Mouse (Mus musculus): ENCODE measurements at regions not wholly inside any gene's neighbourhood (a gene's known extent, or its start where the extent isn't known, plus 50 kb on each side); places are given as distances from the start of the nearest gene placed in this dataset.

DNA sequence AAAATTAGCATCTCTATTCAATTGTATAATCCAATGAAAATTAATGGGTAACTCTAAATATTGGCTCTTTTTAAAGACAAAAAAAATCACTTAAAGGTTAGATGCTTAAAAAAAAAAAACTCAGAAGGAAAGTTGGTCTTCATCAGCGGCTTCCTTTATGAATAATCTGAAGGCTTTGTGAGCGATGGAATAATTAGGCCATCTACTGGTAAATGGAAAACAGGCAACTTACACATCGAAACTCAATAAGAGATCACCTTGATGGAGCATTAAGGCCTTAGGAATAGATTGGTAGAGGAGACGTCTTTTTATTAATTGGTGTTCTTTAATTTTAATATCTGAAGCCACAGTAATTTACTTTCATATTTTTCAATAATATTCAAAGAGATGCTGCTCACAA, 218.6 kb upstream of the Tacr3 start:
- TF ChIP-seq HCFC1 (IDR thresholded peaks at IDR 0.05; ENCODE audit: borderline replicate concordance, insufficient read depth, low read length) (no peak), MAFK (IDR thresholded peaks at IDR 0.05; ENCODE audit: insufficient read depth, low read depth, low read length) (no peak), CHD2 (IDR thresholded peaks at IDR 0.05; ENCODE audit: low read depth, low read length) (no peak), ZC3H11A (IDR thresholded peaks at IDR 0.05; ENCODE audit: borderline replicate concordance, low read depth, low read length) (no peak), ZNF384 (IDR thresholded peaks at IDR 0.05; ENCODE audit: low read depth, low read length) (no peak)
- Histone ChIP-seq H3K9me3 (ENCODE audit: control insufficient read depth, insufficient read depth, low read depth, low read length) (no peaks in the 10 kb centered on the region), H3K36me3 (ENCODE audit: control insufficient read depth, insufficient read depth, low read length, poor library complexity, severe bottlenecking) (no peaks in the 10 kb centered on the region), H3K4me3 (ENCODE audit: insufficient read depth in 1 of 2, low read depth in 1 of 2, low read length in 2 of 2, poor library complexity in 1 of 2, severe bottlenecking in 1 of 2) (no peak overlapping the region), H3K27ac (ENCODE audit: insufficient read depth, low read depth, low read length, poor library complexity, severe bottlenecking) (no peak overlapping the region), H3K9ac (ENCODE audit: insufficient read depth, low read depth, low read length, poor library complexity, severe bottlenecking) (no peak overlapping the region), H3K4me1 (ENCODE audit: control insufficient read depth in 2 of 2, insufficient read depth in 2 of 2, low read length in 2 of 2, poor library complexity in 1 of 2) (no peaks in the 10 kb centered on the region)
- in situ Hi-C loops (cut with MboI; ENCODE audit: low sequenced_read_pairs in 2 of 2, unreplicated experiment in 2 of 2), result no loop called here
- DNase-seq (ENCODE audit: low read depth, low spot score), result no peak

DNA sequence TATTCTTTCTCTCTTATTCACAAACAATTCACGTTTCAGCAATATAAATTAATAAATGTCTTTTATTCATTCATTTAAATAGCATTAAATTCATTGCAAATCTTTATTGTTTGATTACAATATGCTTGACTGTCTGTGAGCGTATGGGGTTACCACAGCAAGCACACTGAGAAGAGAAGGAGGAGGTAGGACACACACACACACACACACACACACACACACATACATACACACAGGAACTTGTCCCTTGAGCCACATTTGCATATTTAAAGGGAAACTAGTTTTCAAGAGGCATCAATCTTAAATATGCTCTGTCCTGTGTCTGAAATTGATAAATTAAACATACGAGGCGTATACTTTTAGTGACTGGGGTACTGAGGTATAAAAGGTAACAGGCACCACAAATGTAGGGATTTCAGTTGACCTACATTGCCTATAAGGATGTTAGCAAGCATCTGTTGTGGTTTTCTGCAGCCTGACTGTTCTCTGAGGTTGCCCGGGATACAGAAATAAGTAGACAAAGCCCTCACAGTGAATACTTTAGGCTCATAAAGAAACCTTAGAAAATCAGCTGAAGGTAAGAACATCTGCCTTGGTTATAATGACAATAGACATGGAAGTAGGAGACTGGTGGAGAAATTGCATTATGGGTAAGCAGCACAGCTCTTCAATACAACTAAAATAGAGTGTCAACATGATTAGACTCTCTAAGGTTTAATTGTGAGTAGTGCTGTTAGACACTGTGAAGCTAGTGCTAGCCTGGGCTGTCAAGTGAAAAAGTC, 217.1 kb upstream of the Tacr3 start:
- no peak for DNase-seq (ENCODE audit: low read depth, low spot score)
- in situ Hi-C loops (cut with MboI; ENCODE audit: low sequenced_read_pairs in 2 of 2, unreplicated experiment in 2 of 2), result no loop called here
- Histone ChIP-seq H3K27ac (ENCODE audit: insufficient read depth, low read depth, low read length, poor library complexity, severe bottlenecking) (no peak overlapping the region), H3K9ac (ENCODE audit: insufficient read depth, low read depth, low read length, poor library complexity, severe bottlenecking) (no peak overlapping the region), H3K4me1 (ENCODE audit: control insufficient read depth in 2 of 2, insufficient read depth in 2 of 2, low read length in 2 of 2, poor library complexity in 1 of 2) (no peaks in the 10 kb centered on the region), H3K36me3 (ENCODE audit: control insufficient read depth, insufficient read depth, low read length, poor library complexity, severe bottlenecking) (no peaks in the 10 kb centered on the region), H3K9me3 (ENCODE audit: control insufficient read depth, insufficient read depth, low read depth, low read length) (no peaks in the 10 kb centered on the region), H3K4me3 (ENCODE audit: insufficient read depth in 1 of 2, low read depth in 1 of 2, low read length in 2 of 2, poor library complexity in 1 of 2, severe bottlenecking in 1 of 2) (no peak overlapping the region)
- TF ChIP-seq ZC3H11A (IDR thresholded peaks at IDR 0.05; ENCODE audit: borderline replicate concordance, low read depth, low read length) (no peak), ZNF384 (IDR thresholded peaks at IDR 0.05; ENCODE audit: low read depth, low read length) (no peak), CHD2 (IDR thresholded peaks at IDR 0.05; ENCODE audit: low read depth, low read length) (no peak), HCFC1 (IDR thresholded peaks at IDR 0.05; ENCODE audit: borderline replicate concordance, insufficient read depth, low read length) (no peak), MAFK (IDR thresholded peaks at IDR 0.05; ENCODE audit: insufficient read depth, low read depth, low read length) (no peak)

DNA sequence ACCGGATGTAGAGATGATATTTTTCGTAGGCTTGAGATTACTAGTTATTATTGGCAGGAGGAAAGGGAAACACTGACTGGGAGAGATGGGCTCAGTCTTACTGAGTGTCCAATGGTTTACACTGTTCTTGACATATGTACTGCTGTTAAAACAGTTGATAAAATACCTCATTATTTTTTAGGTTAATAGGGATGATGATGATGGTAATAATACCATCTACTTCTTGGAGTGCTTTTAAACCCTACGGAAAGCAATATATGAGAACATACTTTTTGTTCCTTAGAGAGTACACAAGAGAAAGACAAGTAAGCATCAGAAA, 216.6 kb upstream of the Tacr3 start:
- no peaks in the 10 kb centered on the region for H3K4me1 ChIP-seq (ENCODE audit: control insufficient read depth in 2 of 2, insufficient read depth in 2 of 2, low read length in 2 of 2, poor library complexity in 1 of 2)
- TF ChIP-seq ZNF384 (IDR thresholded peaks at IDR 0.05; ENCODE audit: low read depth, low read length) (no peak), CHD2 (IDR thresholded peaks at IDR 0.05; ENCODE audit: low read depth, low read length) (no peak), MAFK (IDR thresholded peaks at IDR 0.05; ENCODE audit: insufficient read depth, low read depth, low read length) (no peak), HCFC1 (IDR thresholded peaks at IDR 0.05; ENCODE audit: borderline replicate concordance, insufficient read depth, low read length) (no peak), ZC3H11A (IDR thresholded peaks at IDR 0.05; ENCODE audit: borderline replicate concordance, low read depth, low read length) (no peak)

DNA sequence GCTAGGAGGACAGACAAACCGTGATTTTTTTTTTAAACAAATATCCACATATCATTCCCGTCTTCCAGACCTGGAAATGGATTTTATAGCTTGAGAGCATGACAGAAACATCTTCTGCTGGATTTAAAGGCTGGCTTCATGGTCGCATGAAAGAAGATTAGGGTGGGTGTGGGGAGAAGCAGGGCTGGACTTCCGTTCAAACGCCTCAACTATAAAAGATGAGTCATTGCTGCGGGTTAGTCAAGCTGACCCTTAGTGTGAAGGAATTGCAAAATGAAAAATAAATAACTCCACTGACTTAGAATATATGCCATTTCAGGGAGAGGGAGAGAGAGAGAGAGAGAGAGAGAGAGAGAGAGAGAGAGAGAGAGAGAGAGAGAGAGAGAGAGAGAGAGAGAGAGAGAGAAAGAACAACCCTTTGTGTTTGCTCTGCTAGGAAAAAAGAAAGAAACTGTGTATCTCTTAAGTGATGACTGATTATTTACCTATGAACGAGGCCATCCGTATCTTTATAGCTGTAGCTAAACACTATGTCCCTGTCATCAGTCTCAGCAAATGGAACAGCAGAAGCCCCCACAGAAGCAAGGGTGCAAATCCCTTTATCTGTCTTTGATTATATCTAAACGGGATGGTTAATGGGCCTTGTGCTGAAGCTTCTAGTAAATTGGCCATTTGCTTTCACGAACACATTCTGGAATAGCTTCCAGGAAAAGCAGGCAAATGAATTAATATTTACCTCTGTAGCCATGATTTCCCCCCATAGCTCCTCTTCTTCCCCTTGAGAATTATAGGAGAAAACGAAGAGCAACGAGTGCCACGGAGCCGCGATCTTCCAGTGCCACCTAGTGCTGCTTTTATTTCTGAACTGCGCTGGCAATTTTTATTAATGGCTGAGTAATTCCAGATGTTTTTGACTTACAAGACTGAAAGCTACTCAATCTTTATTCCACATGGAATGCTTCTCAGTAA, 199.4 kb upstream of the Tacr3 start:
- Histone ChIP-seq H3K4me3 (ENCODE audit: insufficient read depth in 1 of 2, low read depth in 1 of 2, low read length in 2 of 2, poor library complexity in 1 of 2, severe bottlenecking in 1 of 2) (no peak overlapping the region), H3K27ac (ENCODE audit: insufficient read depth, low read depth, low read length, poor library complexity, severe bottlenecking) (no peak overlapping the region)

More for the DNA sequence above, 216.6 kb upstream of the Tacr3 start:
- H3K9me3 ChIP-seq (ENCODE audit: control insufficient read depth, insufficient read depth, low read depth, low read length), result no peaks in the 10 kb centered on the region
- H3K9ac ChIP-seq (ENCODE audit: insufficient read depth, low read depth, low read length, poor library complexity, severe bottlenecking), result no peak overlapping the region
- in situ Hi-C loops (cut with MboI; ENCODE audit: low sequenced_read_pairs in 2 of 2, unreplicated experiment in 2 of 2), result no loop called here
- H3K4me3 ChIP-seq (ENCODE audit: insufficient read depth in 1 of 2, low read depth in 1 of 2, low read length in 2 of 2, poor library complexity in 1 of 2, severe bottlenecking in 1 of 2), result no peak overlapping the region
- H3K27ac ChIP-seq (ENCODE audit: insufficient read depth, low read depth, low read length, poor library complexity, severe bottlenecking), result no peak overlapping the region
- no peaks in the 10 kb centered on the region for H3K36me3 ChIP-seq (ENCODE audit: control insufficient read depth, insufficient read depth, low read length, poor library complexity, severe bottlenecking)
- DNase-seq (ENCODE audit: low read depth, low spot score), result no peak

More for the DNA sequence above, 199.4 kb upstream of the Tacr3 start:
- no peaks in the 10 kb centered on the region for H3K36me3 ChIP-seq (ENCODE audit: control insufficient read depth, insufficient read depth, low read length, poor library complexity, severe bottlenecking)
- DNase-seq (ENCODE audit: low read depth, low spot score), result no peak
- TF ChIP-seq CHD2 (IDR thresholded peaks at IDR 0.05; ENCODE audit: low read depth, low read length) (no peak), ZNF384 (IDR thresholded peaks at IDR 0.05; ENCODE audit: low read depth, low read length) (no peak), HCFC1 (IDR thresholded peaks at IDR 0.05; ENCODE audit: borderline replicate concordance, insufficient read depth, low read length) (no peak), MAFK (IDR thresholded peaks at IDR 0.05; ENCODE audit: insufficient read depth, low read depth, low read length) (no peak), ZC3H11A (IDR thresholded peaks at IDR 0.05; ENCODE audit: borderline replicate concordance, low read depth, low read length) (no peak)
- in situ Hi-C loops (cut with MboI; ENCODE audit: low sequenced_read_pairs in 2 of 2, unreplicated experiment in 2 of 2), result no loop called here
- H3K4me1 ChIP-seq (ENCODE audit: control insufficient read depth in 2 of 2, insufficient read depth in 2 of 2, low read length in 2 of 2, poor library complexity in 1 of 2), result no peaks in the 10 kb centered on the region
- no peaks in the 10 kb centered on the region for H3K9me3 ChIP-seq (ENCODE audit: control insufficient read depth, insufficient read depth, low read depth, low read length)
- no peak overlapping the region for H3K9ac ChIP-seq (ENCODE audit: insufficient read depth, low read depth, low read length, poor library complexity, severe bottlenecking)
